Mouse (Mus musculus) megakaryocyte, embryonic 14.5 days (primary cell): ENCODE data around the gene Pou6f2. TPM values are rescaled to one million over a fixed set of nuclear protein-coding genes. Genes with fewer than 3 reads are reported as not detected.

Source experiments
- H3K27me3 ChIP-seq: replicated peaks from 2 replicates; pipeline ENCODE3; 2012; ENCODE audit warnings: inconsistent platforms
- H3K36me3 ChIP-seq: replicated peaks from 2 replicates; pipeline ENCODE3; 2012; ENCODE audit warnings: low read length, inconsistent platforms, mixed read lengths
- H3K4me1 ChIP-seq: 2 replicates; pipeline ENCODE4 v1.6.1; 2012; ENCODE audit warnings: inconsistent platforms
- H3K4me3 ChIP-seq: replicated peaks from 2 replicates; pipeline ENCODE3; 2012; ENCODE audit warnings: moderate library complexity, mild to moderate bottlenecking, inconsistent platforms
- H3K9me3 ChIP-seq: 2 replicates; pipeline ENCODE4 v1.6.1; 2012; ENCODE audit warnings: inconsistent platforms
- FLI1 ChIP-seq: IDR thresholded peaks from 2 replicates; pipeline ENCODE4 v1.6.1; 2012; ENCODE audit warnings: low read length, inconsistent platforms, mixed read lengths
- GATA1 ChIP-seq: IDR thresholded peaks from 3 replicates; pipeline ENCODE4 v1.6.1; 2012; ENCODE audit warnings: mixed read lengths, low read length, inconsistent platforms, borderline replicate concordance
- polyA plus RNA-seq: library from polyadenylated mRNA; stranded (reverse); fragments of >175 nt; gene quantifications from 2 replicates; pipeline ENCODE4 v1.2.3, GENCODE M21; 2012; ENCODE audit warnings: low replicate concordance; ENCODE audit not compliant: insufficient read depth

Gene Pou6f2
- polyA plus RNA-seq, 1 experiment, result not detected

DNA sequence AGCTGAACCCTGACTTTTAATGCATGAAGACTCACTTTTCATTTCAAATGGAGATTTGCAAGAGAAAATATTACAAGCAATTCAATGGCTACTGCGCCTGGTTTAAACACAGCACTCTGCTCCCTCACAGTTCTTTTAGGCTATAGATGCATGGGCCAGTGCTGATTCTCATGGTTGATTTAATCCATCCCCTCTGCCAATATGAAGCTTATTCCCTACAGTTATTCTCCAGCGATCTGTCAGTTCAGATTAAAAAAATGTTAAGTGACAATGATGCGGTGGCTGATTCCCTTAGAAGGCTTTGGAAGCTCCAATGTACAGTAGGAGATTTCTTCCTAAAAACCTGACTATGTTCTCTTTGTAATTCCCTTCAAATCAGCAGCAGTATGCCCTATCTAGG lies 144.4 kb downstream of the Pou6f2 start:
- TF ChIP-seq GATA1 (no peak), FLI1 (no peak)

DNA sequence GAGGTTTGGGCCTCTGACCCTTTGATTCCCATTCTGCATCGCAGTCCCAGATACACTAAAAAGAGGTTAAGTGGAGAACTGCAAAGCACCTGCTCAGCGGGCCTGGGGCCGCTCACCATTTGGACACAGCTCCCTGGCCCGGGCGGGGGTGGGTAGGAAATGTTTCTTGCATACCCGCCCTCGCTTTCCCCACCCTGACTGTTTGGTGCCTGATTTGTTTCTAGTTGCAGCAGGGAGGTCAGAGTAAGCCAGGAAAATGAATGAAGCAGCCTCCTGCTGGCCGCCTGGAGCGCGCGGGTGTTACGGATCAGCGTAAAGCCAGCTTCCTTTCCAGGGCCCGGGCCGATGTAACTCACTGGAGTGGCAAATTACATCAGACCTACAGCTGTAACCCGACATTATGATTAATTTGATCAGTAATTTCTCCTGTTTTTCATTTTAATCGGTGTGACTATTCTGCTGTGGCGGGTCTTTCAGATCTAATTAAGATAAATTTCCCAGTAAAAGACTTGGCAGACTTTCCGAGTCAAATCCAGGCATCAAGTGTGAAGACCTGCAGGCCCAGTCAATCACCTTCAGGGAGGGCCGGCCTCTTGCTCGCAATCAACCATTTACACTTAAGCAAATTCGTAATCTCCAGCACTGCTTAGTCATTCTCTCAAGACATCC lies 178.8 kb downstream of the Pou6f2 start:
- TF ChIP-seq GATA1 (no peak), FLI1 (no peak)

More for the DNA sequence above, 144.4 kb downstream of the Pou6f2 start:
- Histone ChIP-seq H3K27me3 (no peaks in the 10 kb centered on the region), H3K9me3 (no peaks in the 10 kb centered on the region), H3K4me1 (no peaks in the 10 kb centered on the region), H3K4me3 (no peak overlapping the region), H3K36me3 (no peaks in the 10 kb centered on the region)

GRCm38 (mm10) chr13:18211242-18211641 lies 186.2 kb downstream of the Pou6f2 start:
- Histone ChIP-seq H3K36me3 (no peaks in the 10 kb centered on the region), H3K9me3 (peaks cover 4% of the 10 kb centered on the region), H3K4me3 (no peak overlapping the region), H3K4me1 (no peaks in the 10 kb centered on the region), H3K27me3 (no peaks in the 10 kb centered on the region)
- TF ChIP-seq FLI1 (no peak), GATA1 (no peak)

More for the DNA sequence above, 178.8 kb downstream of the Pou6f2 start:
- 0 out of 2 replicates have a peak, but pooled peaks cover 3% of the 10 kb centered on the region for H3K9me3 ChIP-seq
- no peaks in the 10 kb centered on the region for H3K4me1 ChIP-seq
- H3K27me3 ChIP-seq, result no peaks in the 10 kb centered on the region
- H3K4me3 ChIP-seq, result no peak overlapping the region
- H3K36me3 ChIP-seq, result no peaks in the 10 kb centered on the region

DNA sequence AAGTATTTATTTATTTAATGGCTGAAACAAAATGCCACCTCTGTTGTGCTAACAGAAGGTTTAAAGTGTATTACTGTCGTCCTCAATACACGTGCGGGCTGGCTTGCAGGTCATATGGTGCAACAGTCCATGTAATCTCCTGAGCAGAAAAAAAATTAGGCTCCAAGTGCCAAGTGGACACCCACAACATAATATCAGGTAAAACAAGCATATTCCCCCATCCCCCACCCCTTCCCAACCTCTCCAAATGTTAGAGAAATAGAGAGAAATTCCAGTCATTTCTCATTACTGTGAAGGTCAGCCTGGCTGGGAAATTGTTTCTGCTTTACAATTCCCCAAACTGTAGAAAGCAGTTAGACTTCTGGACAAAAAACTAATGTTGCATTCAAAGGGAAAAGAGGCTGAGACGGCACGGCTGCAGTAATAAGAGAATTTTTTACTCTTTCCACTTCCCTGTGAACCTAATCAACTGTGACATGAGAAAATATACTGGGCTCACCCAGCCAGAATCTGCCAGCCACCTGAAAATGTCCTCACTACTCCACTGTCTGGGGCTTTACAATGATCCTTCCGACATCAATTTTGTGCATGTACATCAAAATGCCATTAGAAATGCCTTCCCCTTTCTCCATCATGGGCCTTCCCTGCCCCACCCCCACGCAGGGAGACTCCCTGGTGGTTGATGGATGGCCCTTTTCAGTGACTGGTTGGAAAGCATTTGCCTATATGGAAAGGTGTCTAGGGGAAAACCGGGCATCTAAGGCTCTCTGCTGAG lies 192.8 kb downstream of the Pou6f2 start:
- Histone ChIP-seq H3K9me3 (no peaks in the 10 kb centered on the region), H3K4me1 (no peaks in the 10 kb centered on the region), H3K36me3 (no peaks in the 10 kb centered on the region), H3K27me3 (no peaks in the 10 kb centered on the region), H3K4me3 (no peak overlapping the region)
- TF ChIP-seq GATA1 (no peak), FLI1 (no peak)

DNA sequence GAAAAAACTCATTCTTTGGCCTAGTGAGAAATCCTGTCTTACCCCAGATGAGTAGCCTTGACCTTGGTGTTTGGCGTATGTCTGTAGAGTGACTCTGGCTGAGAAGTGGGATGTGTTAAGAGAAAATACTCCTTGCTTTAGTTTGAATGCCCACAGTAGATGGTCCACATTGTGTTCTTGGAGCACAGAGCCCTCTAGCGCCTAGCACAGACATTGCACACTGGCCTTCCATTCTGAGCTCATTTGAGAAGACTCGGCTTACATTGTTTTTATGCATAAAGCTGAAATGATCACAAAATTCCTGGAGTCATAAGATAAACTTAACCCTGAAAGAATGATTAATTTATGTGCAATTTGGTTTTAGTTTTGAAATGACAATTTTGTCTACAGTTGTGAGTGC lies 223.5 kb downstream of the Pou6f2 start:
- Histone ChIP-seq H3K9me3 (no peaks in the 10 kb centered on the region), H3K4me1 (no peaks in the 10 kb centered on the region), H3K4me3 (no peak overlapping the region), H3K36me3 (no peaks in the 10 kb centered on the region), H3K27me3 (no peaks in the 10 kb centered on the region)
- TF ChIP-seq GATA1 (no peak), FLI1 (no peak)

GRCm38 (mm10) chr13:18173021-18173420 lies 224.5 kb downstream of the Pou6f2 start:
- TF ChIP-seq FLI1 (no peak), GATA1 (no peak)
- H3K9me3 ChIP-seq, result no peaks in the 10 kb centered on the region
- no peaks in the 10 kb centered on the region for H3K36me3 ChIP-seq
- no peak overlapping the region for H3K4me3 ChIP-seq
- no peaks in the 10 kb centered on the region for H3K4me1 ChIP-seq
- no peaks in the 10 kb centered on the region for H3K27me3 ChIP-seq

- Histone ChIP-seq H3K27me3 (no peaks in the 10 kb centered on the region), H3K36me3 (no peaks in the 10 kb centered on the region), H3K4me1 (no peaks in the 10 kb centered on the region), H3K4me3 (no peak overlapping the region), H3K9me3 (no peaks in the 10 kb centered on the region)
- no peak for TF ChIP-seq GATA1
- no peak for TF ChIP-seq FLI1
Observed at GRCm38 (mm10) chr13:18172334-18172733, 225.2 kb downstream of the Pou6f2 start.

DNA sequence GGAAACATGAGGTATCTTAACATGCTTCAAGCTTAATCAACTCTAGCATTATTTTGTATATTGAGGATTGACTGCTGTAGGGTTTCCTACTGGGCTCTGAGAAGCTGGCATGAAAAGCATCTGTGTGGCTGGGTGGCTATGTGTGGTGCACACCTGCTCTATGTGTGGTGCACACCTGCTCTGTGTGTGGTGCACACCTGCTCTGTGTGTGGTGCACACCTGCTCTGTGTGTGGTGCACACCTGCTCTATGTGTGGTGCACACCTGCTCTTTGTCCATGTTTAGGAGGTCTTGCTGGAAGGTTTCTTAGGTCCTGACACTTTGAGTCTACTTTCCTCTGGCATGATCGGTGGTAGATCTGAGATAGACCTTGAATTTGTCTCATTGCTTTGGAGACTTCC lies 233.3 kb downstream of the Pou6f2 start:
- Histone ChIP-seq H3K36me3 (no peaks in the 10 kb centered on the region), H3K9me3 (no peaks in the 10 kb centered on the region), H3K4me3 (no peak overlapping the region), H3K4me1 (no peaks in the 10 kb centered on the region), H3K27me3 (no peaks in the 10 kb centered on the region)
- TF ChIP-seq FLI1 (no peak), GATA1 (no peak)

GRCm38 (mm10) chr13:18160566-18160965 lies 236.9 kb downstream of the Pou6f2 start:
- Histone ChIP-seq H3K9me3 (no peaks in the 10 kb centered on the region), H3K4me3 (no peak overlapping the region), H3K27me3 (no peaks in the 10 kb centered on the region), H3K36me3 (no peaks in the 10 kb centered on the region), H3K4me1 (no peaks in the 10 kb centered on the region)
- no peak for TF ChIP-seq FLI1

GRCm38 (mm10) chr13:18153949-18154582 lies 243.4 kb downstream of the Pou6f2 start:
- H3K9me3 ChIP-seq, result peaks cover 3% of the 10 kb centered on the region; the same call in 1 of the 2 replicates
- H3K4me1 ChIP-seq, result no peaks in the 10 kb centered on the region
- TF ChIP-seq GATA1, result no peak
- no peak for TF ChIP-seq FLI1
- no peaks in the 10 kb centered on the region for H3K27me3 ChIP-seq
- H3K36me3 ChIP-seq, result no peaks in the 10 kb centered on the region
- H3K4me3 ChIP-seq, result no peak overlapping the region
